Mouse (Mus musculus) liver, adult 2 months (tissue): ENCODE data around the gene Ntm.

Source experiments
- CTCF ChIP-seq: fragments of 200-500 bp; IDR thresholded peaks from 2 replicates; pipeline ENCODE4 v1.5.1; 2011; ENCODE audit warnings: low read depth, low read length, control low read depth
- POLR2A ChIP-seq: fragments of 200-500 bp; IDR thresholded peaks from 2 replicates; pipeline ENCODE4 v1.6.1; 2011; ENCODE audit warnings: low read length, control low read depth; ENCODE audit not compliant: insufficient read depth; ENCODE audit errors: extremely low read depth

GRCm38 (mm10) chr9:29409216-29409907, 553.6 kb downstream of the Ntm start:
- TF ChIP-seq POLR2A (no peak), CTCF (peak; percentile 77)
